In genomic region chr2:131912526-131913258, GRCm38 (mm10) we compare ENCODE assay signal across 17 mouse cellular contexts. TPM values are rescaled to one million over a fixed set of nuclear protein-coding genes. Genes with fewer than 3 reads are reported as not detected.
A peak's percentile ranks its signal among the peaks of the same experiment; 100 is the strongest.
DNase-seq lines count a peak whose midpoint lies in the region; ATAC-seq and TF ChIP-seq lines count a peak whose summit lies in the region.
"Had no signal": no experiment of that assay in that cellular context is flagged by ENCODE, and none has a peak within 500 bp of the region (broad histone marks: within the 10 kb centered on the region; RNA-seq: fewer than 3 reads in every experiment).

No protein-coding gene starts in this region.

- H3K36me3 ChIP-seq in hindbrain, embryonic 13.5 days = peaks cover 17% of the 10 kb centered on the region
- H3K36me3 ChIP-seq in hindbrain, embryonic 10.5 days = peaks cover 3% of the 10 kb centered on the region; the same call in 1 of the 2 replicates
- peaks cover 8% of the 10 kb centered on the region; the same call in 1 of the 2 replicates for H3K36me3 ChIP-seq in neural tube, embryonic 12.5 days
- H3K36me3 ChIP-seq in hindbrain, postnatal 0 days (ENCODE audit: insufficient read depth, low read length) = peaks cover 15% of the 10 kb centered on the region

- H3K9me3 ChIP-seq in hindbrain, embryonic 13.5 days = no peaks in the 10 kb centered on the region
- H3K9me3 ChIP-seq in hindbrain, embryonic 10.5 days = no peaks in the 10 kb centered on the region
- H3K9me3 ChIP-seq in neural tube, embryonic 12.5 days = no peaks in the 10 kb centered on the region
- no peaks in the 10 kb centered on the region for H3K9me3 ChIP-seq in hindbrain, postnatal 0 days (ENCODE audit: low read length)
- H3K9me3 ChIP-seq: heart, embryonic 13.5 days; limb, embryonic 15.5 days had no signal

- no peak overlapping the region for H3K4me3 ChIP-seq in hindbrain, embryonic 13.5 days
- no peak overlapping the region for H3K4me3 ChIP-seq in hindbrain, embryonic 10.5 days
- no peak overlapping the region for H3K4me3 ChIP-seq in neural tube, embryonic 12.5 days
- H3K4me3 ChIP-seq in hindbrain, postnatal 0 days (ENCODE audit: low read length) = no peak overlapping the region; the same call in 1 of the 2 replicates
- peak overlapping the region; percentile 31 for H3K4me3 ChIP-seq in olfactory bulb, adult 2 months (ENCODE audit: insufficient read depth, low read depth, low read length)
- H3K4me3 ChIP-seq: limb, embryonic 15.5 days had no signal

- 85% methylated on average over 8 of the region's 8 CpGs for WGBS in hindbrain, embryonic 13.5 days
- WGBS in hindbrain, embryonic 10.5 days = 83% methylated on average over 8 of the region's 8 CpGs
- WGBS in neural tube, embryonic 12.5 days = 77% methylated on average over 8 of the region's 8 CpGs
- WGBS in hindbrain, postnatal 0 days = 79% methylated on average over 8 of the region's 8 CpGs
- 42% methylated on average over 8 of the region's 8 CpGs for WGBS in olfactory bulb, adult 2 months

- no peak overlapping the region for H3K9ac ChIP-seq in hindbrain, embryonic 13.5 days
- no peak overlapping the region for H3K9ac ChIP-seq in neural tube, embryonic 12.5 days
- no peak overlapping the region for H3K9ac ChIP-seq in hindbrain, postnatal 0 days (replicated peaks; ENCODE audit: low read length)
- H3K9ac ChIP-seq: heart, embryonic 13.5 days; limb, embryonic 15.5 days had no signal

- H3K27me3 ChIP-seq in hindbrain, embryonic 13.5 days = no peaks in the 10 kb centered on the region
- H3K27me3 ChIP-seq in hindbrain, embryonic 10.5 days (ENCODE audit: insufficient read depth, poor library complexity, severe bottlenecking) = peaks cover 7% of the 10 kb centered on the region; the same call in 1 of the 2 replicates
- H3K27me3 ChIP-seq in neural tube, embryonic 12.5 days (replicated peaks) = no peaks in the 10 kb centered on the region
- no peaks in the 10 kb centered on the region for H3K27me3 ChIP-seq in hindbrain, postnatal 0 days (ENCODE audit: insufficient read depth, low read length)
- H3K27me3 ChIP-seq: heart, embryonic 13.5 days; limb, embryonic 15.5 days had no signal

- peaks cover 33% of the 10 kb centered on the region for H3K4me1 ChIP-seq in hindbrain, embryonic 13.5 days (replicated peaks)
- H3K4me1 ChIP-seq in hindbrain, embryonic 10.5 days (replicated peaks) = peaks cover 33% of the 10 kb centered on the region
- peaks cover 7% of the 10 kb centered on the region for H3K4me1 ChIP-seq in neural tube, embryonic 12.5 days
- peaks cover 14% of the 10 kb centered on the region for H3K4me1 ChIP-seq in hindbrain, postnatal 0 days (ENCODE audit: insufficient read depth, low read length)
- H3K4me1 ChIP-seq in olfactory bulb, adult 2 months (ENCODE audit: control insufficient read depth, insufficient read depth, low read length) = peaks cover 8% of the 10 kb centered on the region

- no peak for ATAC-seq in hindbrain, embryonic 13.5 days (ENCODE audit: low FRiP score)
- no peak for ATAC-seq in neural tube, embryonic 12.5 days (ENCODE audit: low FRiP score, low read depth)
- ATAC-seq in hindbrain, postnatal 0 days = no peak

- DNase-seq in hindbrain, embryonic 10.5 days (ENCODE audit: low spot score) = no peak
- no peak for DNase-seq in neural tube, embryonic 10.5 days (ENCODE audit: extremely low spot score, low spot score)
- DNase-seq in hindbrain, postnatal 0 days (ENCODE audit: low spot score) = no peak
- DNase-seq in right cerebral cortex, adult 18-20 months = no peak
- DNase-seq: adrenal gland, postnatal 10 days; cerebellum, adult 9-11 months; layer of hippocampus, postnatal 36 days; lung, postnatal 36 days had no signal

- TF ChIP-seq POLR2A in olfactory bulb, adult 2 months (IDR thresholded peaks at IDR 0.05; ENCODE audit: insufficient read depth, low read depth, low read length) = no peak

- TF ChIP-seq CTCF in hindbrain, postnatal 0 days (IDR thresholded peaks at IDR 0.05; ENCODE audit: low read depth) = no peak
- no peak for TF ChIP-seq CTCF in olfactory bulb, adult 2 months (IDR thresholded peaks at IDR 0.05; ENCODE audit: insufficient read depth, low read depth, low read length)

- no peak overlapping the region for H3K27ac ChIP-seq in hindbrain, embryonic 13.5 days
- H3K27ac ChIP-seq in hindbrain, embryonic 10.5 days = no peak overlapping the region
- no peak overlapping the region for H3K27ac ChIP-seq in neural tube, embryonic 12.5 days
- no peak overlapping the region for H3K27ac ChIP-seq in hindbrain, postnatal 0 days
- H3K27ac ChIP-seq in olfactory bulb, adult 2 months (ENCODE audit: insufficient read depth, low read depth, low read length) = no peak overlapping the region
- H3K27ac ChIP-seq: heart, embryonic 13.5 days; limb, embryonic 15.5 days had no signal

- peak overlapping the region; percentile 66 for H3K4me2 ChIP-seq in hindbrain, embryonic 13.5 days
- peak overlapping the region; percentile 66 for H3K4me2 ChIP-seq in neural tube, embryonic 12.5 days (replicated peaks)
- peak overlapping the region; percentile 72 for H3K4me2 ChIP-seq in hindbrain, postnatal 0 days (ENCODE audit: low read depth, low read length)
- H3K4me2 ChIP-seq: limb, embryonic 15.5 days had no signal

RNA-seq across cellular contexts. Expression of gene Prn, which starts 2.9 kb away (rescaled TPM):
- polyA plus RNA-seq in hindbrain, embryonic 13.5 days (2015; fragmentation: Nextera tagmentation; extraction: Ambion mirVana) = not detected in 2 replicates
- polyA plus RNA-seq in hindbrain, embryonic 10.5 days (2016; fragmentation: Nextera tagmentation; extraction: Ambion mirVana) = not detected in 2 replicates
- not detected in 2 replicates for polyA plus RNA-seq in neural tube, embryonic 12.5 days (2016; fragmentation: Nextera tagmentation; extraction: Ambion mirVana)
- not detected in 2 replicates for total RNA-seq in hindbrain, postnatal 0 days (2014; rRNA removed)
- polyA plus RNA-seq in hindbrain, postnatal 0 days (2015; fragmentation: Nextera tagmentation; extraction: Ambion mirVana) = 0.25 and 0.26 TPM in 2 replicates
- polyA plus RNA-seq in olfactory bulb, adult 2 months (2012; ENCODE audit: insufficient read depth, insufficient read length, low replicate concordance, missing spikeins) = not detected in 2 replicates
- total RNA-seq: adrenal gland, postnatal 10 days; gastrocnemius, adult 18-20 months; layer of hippocampus, postnatal 36 days had no signal
- polyA plus RNA-seq: embryonic facial prominence, embryonic 14.5 days; heart, embryonic 13.5 days; intestine, embryonic 14.5 days; limb, embryonic 15.5 days; thymus, postnatal 0 days had no signal

RNA-seq across cellular contexts. Expression of gene Prnp, which starts 3.0 kb away (rescaled TPM):
- 113 and 118 TPM in 2 replicates for polyA plus RNA-seq in hindbrain, embryonic 13.5 days (2015; fragmentation: Nextera tagmentation; extraction: Ambion mirVana)
- polyA plus RNA-seq in hindbrain, embryonic 10.5 days (2016; fragmentation: Nextera tagmentation; extraction: Ambion mirVana) = 21.0 and 43.7 TPM in 2 replicates
- polyA plus RNA-seq in neural tube, embryonic 12.5 days (2016; fragmentation: Nextera tagmentation; extraction: Ambion mirVana) = 74.5 and 75.1 TPM in 2 replicates
- total RNA-seq in hindbrain, postnatal 0 days (2014; rRNA removed) = 203 and 212 TPM in 2 replicates
- 227 and 234 TPM in 2 replicates for polyA plus RNA-seq in hindbrain, postnatal 0 days (2015; fragmentation: Nextera tagmentation; extraction: Ambion mirVana)
- 140 TPM in 1 of 2 replicates, not detected in the other for polyA plus RNA-seq in olfactory bulb, adult 2 months (2012; ENCODE audit: insufficient read depth, insufficient read length, low replicate concordance, missing spikeins)

RNA-seq across cellular contexts. Expression of gene Prnd, which starts 38.0 kb away (rescaled TPM):
- 11.8 and 13.3 TPM in 2 replicates for polyA plus RNA-seq in hindbrain, embryonic 13.5 days (2015; fragmentation: Nextera tagmentation; extraction: Ambion mirVana)
- 4.1 and 5.5 TPM in 2 replicates for polyA plus RNA-seq in hindbrain, embryonic 10.5 days (2016; fragmentation: Nextera tagmentation; extraction: Ambion mirVana)
- polyA plus RNA-seq in neural tube, embryonic 12.5 days (2016; fragmentation: Nextera tagmentation; extraction: Ambion mirVana) = 9.8 and 11.0 TPM in 2 replicates
- total RNA-seq in hindbrain, postnatal 0 days (2014; rRNA removed) = 4.4 and 5.6 TPM in 2 replicates
- polyA plus RNA-seq in hindbrain, postnatal 0 days (2015; fragmentation: Nextera tagmentation; extraction: Ambion mirVana) = 6.4 and 7.2 TPM in 2 replicates
- not detected in 2 replicates for polyA plus RNA-seq in olfactory bulb, adult 2 months (2012; ENCODE audit: insufficient read depth, insufficient read length, low replicate concordance, missing spikeins)

RNA-seq across cellular contexts. Expression of gene Erv3, which starts 53.1 kb away (rescaled TPM):
- polyA plus RNA-seq in hindbrain, embryonic 13.5 days (2015; fragmentation: Nextera tagmentation; extraction: Ambion mirVana) = not detected in 2 replicates
- polyA plus RNA-seq in hindbrain, embryonic 10.5 days (2016; fragmentation: Nextera tagmentation; extraction: Ambion mirVana) = 0.05 TPM in 1 of 2 replicates, not detected in the other
- not detected in 2 replicates for polyA plus RNA-seq in neural tube, embryonic 12.5 days (2016; fragmentation: Nextera tagmentation; extraction: Ambion mirVana)
- not detected in 2 replicates for total RNA-seq in hindbrain, postnatal 0 days (2014; rRNA removed)
- polyA plus RNA-seq in hindbrain, postnatal 0 days (2015; fragmentation: Nextera tagmentation; extraction: Ambion mirVana) = 0.04 TPM in 1 of 2 replicates, not detected in the other
- not detected in 2 replicates for polyA plus RNA-seq in olfactory bulb, adult 2 months (2012; ENCODE audit: insufficient read depth, insufficient read length, low replicate concordance, missing spikeins)
- total RNA-seq: adrenal gland, postnatal 10 days; gastrocnemius, adult 18-20 months had no signal
- polyA plus RNA-seq: embryonic facial prominence, embryonic 14.5 days; heart, embryonic 13.5 days; intestine, embryonic 14.5 days; limb, embryonic 15.5 days had no signal
